Mouse (Mus musculus): ENCODE measurements around the gene Prdm5. TPM values are rescaled to one million over a fixed set of nuclear protein-coding genes. Genes with fewer than 3 reads are reported as not detected.

The Prdm5 gene
- polyA plus RNA-seq, 1 experiment from 2014 or later, result 9.0 TPM

- Histone ChIP-seq H3K9me3 (no peaks in the 10 kb centered on the region), H3K4me3 (no peak overlapping the region), H3K27ac (no peak overlapping the region), H3K4me1 (replicated peaks) (peaks cover 2% of the 10 kb centered on the region; the same call in 1 of the 2 replicates), H3K27me3 (no peaks in the 10 kb centered on the region), H3K9ac (no peak overlapping the region), H3K4me2 (no peak overlapping the region), H3K36me3 (no peaks in the 10 kb centered on the region)
- ATAC-seq (ENCODE audit: low FRiP score), result peak; percentile 73; the same call in 1 of the 2 replicates
- WGBS, result 46% methylated on average over 4 of the region's 4 CpGs
Measured at GRCm38 (mm10) chr6:65849127-65849526, 70.3 kb downstream of the Prdm5 start.

- no peak overlapping the region for H3K9ac ChIP-seq
- 77% methylated on average over 3 of the region's 3 CpGs for WGBS
Measured at GRCm38 (mm10) chr6:65849687-65850086, 70.9 kb downstream of the Prdm5 start.

GRCm38 (mm10) chr6:65850221-65850620 is 71.4 kb downstream of the Prdm5 start:
- Histone ChIP-seq H3K4me2 (no peak overlapping the region), H3K4me3 (no peak overlapping the region), H3K4me1 (replicated peaks) (peaks cover 9% of the 10 kb centered on the region; the same call in 1 of the 2 replicates), H3K27me3 (no peaks in the 10 kb centered on the region), H3K36me3 (no peaks in the 10 kb centered on the region), H3K9me3 (no peaks in the 10 kb centered on the region), H3K9ac (no peak overlapping the region), H3K27ac (no peak overlapping the region)
- 93% methylated on average over 3 of the region's 3 CpGs for WGBS
- ATAC-seq (ENCODE audit: low FRiP score), result no peak

More at GRCm38 (mm10) chr6:65849687-65850086, 70.9 kb downstream of the Prdm5 start:
- no peaks in the 10 kb centered on the region for H3K36me3 ChIP-seq
- H3K27me3 ChIP-seq, result no peaks in the 10 kb centered on the region
- H3K4me2 ChIP-seq, result no peak overlapping the region
- H3K4me1 ChIP-seq (replicated peaks), result peaks cover 7% of the 10 kb centered on the region; the same call in 1 of the 2 replicates
- no peak overlapping the region for H3K4me3 ChIP-seq
- ATAC-seq (ENCODE audit: low FRiP score), result no peak
- H3K9me3 ChIP-seq, result no peaks in the 10 kb centered on the region
- no peak overlapping the region for H3K27ac ChIP-seq

- Histone ChIP-seq H3K4me3 (no peak overlapping the region), H3K9me3 (no peaks in the 10 kb centered on the region), H3K36me3 (no peaks in the 10 kb centered on the region), H3K27ac (no peak overlapping the region), H3K4me1 (replicated peaks) (peaks cover 10% of the 10 kb centered on the region; the same call in 1 of the 2 replicates), H3K9ac (no peak overlapping the region), H3K4me2 (no peak overlapping the region), H3K27me3 (no peaks in the 10 kb centered on the region)
- WGBS, result 63% methylated on average over 3 of the region's 3 CpGs
- no peak for ATAC-seq (ENCODE audit: low FRiP score)
Measured at GRCm38 (mm10) chr6:65854020-65854419, 75.2 kb downstream of the Prdm5 start.

- Histone ChIP-seq H3K4me3 (no peak overlapping the region), H3K9me3 (no peaks in the 10 kb centered on the region), H3K36me3 (no peaks in the 10 kb centered on the region), H3K4me2 (no peak overlapping the region), H3K9ac (no peak overlapping the region), H3K4me1 (replicated peaks) (0 out of 2 replicates have a peak, but pooled peaks cover 11% of the 10 kb centered on the region), H3K27ac (no peak overlapping the region), H3K27me3 (no peaks in the 10 kb centered on the region)
- ATAC-seq (ENCODE audit: low FRiP score), result no peak
- WGBS, result 49% methylated on average over 4 of the region's 4 CpGs
Measured at GRCm38 (mm10) chr6:65854585-65854984, 75.8 kb downstream of the Prdm5 start.

- no peak overlapping the region for H3K27ac ChIP-seq
- no peaks in the 10 kb centered on the region for H3K36me3 ChIP-seq
- H3K4me3 ChIP-seq, result no peak overlapping the region
- H3K9me3 ChIP-seq, result no peaks in the 10 kb centered on the region
- 81% methylated on average over 5 of the region's 5 CpGs for WGBS
- peaks cover 4% of the 10 kb centered on the region; the same call in 1 of the 2 replicates for H3K4me1 ChIP-seq (replicated peaks)
- no peaks in the 10 kb centered on the region for H3K27me3 ChIP-seq
- no peak overlapping the region for H3K4me2 ChIP-seq
- H3K9ac ChIP-seq, result no peak overlapping the region
- ATAC-seq (ENCODE audit: low FRiP score), result no peak
Measured at GRCm38 (mm10) chr6:65860609-65861008, 81.8 kb downstream of the Prdm5 start.

- Histone ChIP-seq H3K4me1 (replicated peaks) (peaks cover 4% of the 10 kb centered on the region; the same call in 1 of the 2 replicates), H3K27me3 (no peaks in the 10 kb centered on the region)
- 95% methylated on average over 3 of the region's 3 CpGs for WGBS
Measured at GRCm38 (mm10) chr6:65862836-65863235, 84.0 kb downstream of the Prdm5 start.

GRCm38 (mm10) chr6:65864233-65864632 is 85.4 kb downstream of the Prdm5 start:
- ATAC-seq (ENCODE audit: low FRiP score), result no peak

More at GRCm38 (mm10) chr6:65862836-65863235, 84.0 kb downstream of the Prdm5 start:
- Histone ChIP-seq H3K9me3 (no peaks in the 10 kb centered on the region), H3K9ac (no peak overlapping the region), H3K4me2 (no peak overlapping the region), H3K27ac (no peak overlapping the region), H3K4me3 (no peak overlapping the region), H3K36me3 (no peaks in the 10 kb centered on the region)
- no peak for ATAC-seq (ENCODE audit: low FRiP score)

GRCm38 (mm10) chr6:65864919-65865318 is 86.1 kb downstream of the Prdm5 start:
- no peak overlapping the region for H3K4me3 ChIP-seq
- no peak for ATAC-seq (ENCODE audit: low FRiP score)
- 89% methylated on average over 5 of the region's 5 CpGs for WGBS
- no peak overlapping the region for H3K27ac ChIP-seq
- H3K4me1 ChIP-seq (replicated peaks), result no peaks in the 10 kb centered on the region; the same call in 1 of the 2 replicates
- no peaks in the 10 kb centered on the region for H3K36me3 ChIP-seq
- H3K27me3 ChIP-seq, result no peaks in the 10 kb centered on the region
- no peak overlapping the region for H3K4me2 ChIP-seq
- H3K9me3 ChIP-seq, result no peaks in the 10 kb centered on the region
- H3K9ac ChIP-seq, result no peak overlapping the region

More at GRCm38 (mm10) chr6:65864233-65864632, 85.4 kb downstream of the Prdm5 start:
- no peak overlapping the region for H3K27ac ChIP-seq
- peaks cover 1% of the 10 kb centered on the region; the same call in 1 of the 2 replicates for H3K4me1 ChIP-seq (replicated peaks)
- H3K9me3 ChIP-seq, result no peaks in the 10 kb centered on the region
- H3K9ac ChIP-seq, result no peak overlapping the region
- no peaks in the 10 kb centered on the region for H3K27me3 ChIP-seq
- no peak overlapping the region for H3K4me3 ChIP-seq
- 91% methylated on average over 3 of the region's 3 CpGs for WGBS
- H3K36me3 ChIP-seq, result no peaks in the 10 kb centered on the region
- no peak overlapping the region for H3K4me2 ChIP-seq

- WGBS, result 96% methylated on average over 4 of the region's 4 CpGs
- no peak for ATAC-seq (ENCODE audit: low FRiP score)
- H3K4me3 ChIP-seq, result no peak overlapping the region
Measured at GRCm38 (mm10) chr6:65865861-65866260, 87.1 kb downstream of the Prdm5 start.

GRCm38 (mm10) chr6:65871754-65872278 is 93.0 kb downstream of the Prdm5 start:
- Histone ChIP-seq H3K36me3 (no peaks in the 10 kb centered on the region), H3K4me1 (replicated peaks) (no peaks in the 10 kb centered on the region), H3K27me3 (no peaks in the 10 kb centered on the region), H3K9me3 (no peaks in the 10 kb centered on the region), H3K4me3 (no peak overlapping the region), H3K4me2 (no peak overlapping the region), H3K27ac (no peak overlapping the region), H3K9ac (no peak overlapping the region)
- no peak for ATAC-seq (ENCODE audit: low FRiP score)
- WGBS, result 93% methylated on average over 6 of the region's 6 CpGs

More at GRCm38 (mm10) chr6:65865861-65866260, 87.1 kb downstream of the Prdm5 start:
- no peak overlapping the region for H3K27ac ChIP-seq
- H3K9ac ChIP-seq, result no peak overlapping the region
- H3K27me3 ChIP-seq, result no peaks in the 10 kb centered on the region
- no peaks in the 10 kb centered on the region for H3K36me3 ChIP-seq
- no peaks in the 10 kb centered on the region for H3K4me1 ChIP-seq (replicated peaks)
- H3K9me3 ChIP-seq, result no peaks in the 10 kb centered on the region
- no peak overlapping the region for H3K4me2 ChIP-seq

GRCm38 (mm10) chr6:65878300-65878699 is 99.5 kb downstream of the Prdm5 start:
- Histone ChIP-seq H3K27ac (no peak overlapping the region), H3K4me2 (no peak overlapping the region), H3K9ac (no peak overlapping the region), H3K4me1 (replicated peaks) (no peaks in the 10 kb centered on the region), H3K4me3 (no peak overlapping the region), H3K36me3 (no peaks in the 10 kb centered on the region), H3K9me3 (no peaks in the 10 kb centered on the region), H3K27me3 (no peaks in the 10 kb centered on the region)
- ATAC-seq (ENCODE audit: low FRiP score), result no peak
- 88% methylated on average over 1 of the region's 1 CpGs for WGBS

- H3K4me3 ChIP-seq, result no peak overlapping the region
- ATAC-seq (ENCODE audit: low FRiP score), result 0 out of 2 replicates have a peak, but pooled peaks have one; percentile 46
- no peaks in the 10 kb centered on the region for H3K4me1 ChIP-seq (replicated peaks)
- H3K27me3 ChIP-seq, result no peaks in the 10 kb centered on the region
- H3K4me2 ChIP-seq, result no peak overlapping the region
- H3K36me3 ChIP-seq, result no peaks in the 10 kb centered on the region
- no peak overlapping the region for H3K9ac ChIP-seq
- H3K27ac ChIP-seq, result no peak overlapping the region
- no peaks in the 10 kb centered on the region for H3K9me3 ChIP-seq
- WGBS, result 91% methylated on average over 1 of the region's 1 CpGs
Measured at GRCm38 (mm10) chr6:65888835-65889234, 110.0 kb downstream of the Prdm5 start.
